Mouse (Mus musculus): ENCODE measurements around the gene Olfr113. TPM values are rescaled to one million over a fixed set of nuclear protein-coding genes. Genes with fewer than 3 reads are reported as not detected.
"Not testable (repeated sequence)": the region's sequence is repeated elsewhere in the genome, so short reads cannot be mapped to it uniquely, and the experiment has no call there.

The Olfr113 gene
- polyA plus RNA-seq, 2 experiments: not detected

GRCm38 (mm10) chr17:37543800-37544435 lies 33.5 kb downstream of the Olfr113 start:
- 51% methylated on average over 3 of the region's 3 CpGs for WGBS (ENCODE audit: insufficient replicate concordance)
- Histone ChIP-seq H3K27ac (no peak overlapping the region), H3K9me3 (ENCODE audit: control insufficient read depth, low read length) (no peaks in the 10 kb centered on the region), H3K36me3 (replicated peaks; ENCODE audit: control insufficient read depth, insufficient read depth, low read depth) (no peaks in the 10 kb centered on the region), H3K9ac (replicated peaks) (no peak overlapping the region), H3K4me3 (ENCODE audit: insufficient read depth in 1 of 2, low read depth in 2 of 2, low read length in 2 of 2) (no peak overlapping the region), H3K4me2 (ENCODE audit: low read depth) (no peak overlapping the region), H3K27me3 (ENCODE audit: control insufficient read depth, insufficient read depth, low read length) (no peaks in the 10 kb centered on the region), H3K4me1 (replicated peaks; ENCODE audit: control insufficient read depth in 2 of 2, insufficient read depth in 2 of 2, low read length in 1 of 2) (no peaks in the 10 kb centered on the region)
- ATAC-seq (ENCODE audit: insufficient read depth) (no peak), DNase-seq (ENCODE audit: low read depth in 3 of 3, low spot score in 3 of 3) (no peak)
- TF ChIP-seq CTCF (IDR thresholded peaks at IDR 0.05; ENCODE audit: low read depth) (no peak), EP300 (IDR thresholded peaks at IDR 0.05; ENCODE audit: low read depth) (no peak)

DNA sequence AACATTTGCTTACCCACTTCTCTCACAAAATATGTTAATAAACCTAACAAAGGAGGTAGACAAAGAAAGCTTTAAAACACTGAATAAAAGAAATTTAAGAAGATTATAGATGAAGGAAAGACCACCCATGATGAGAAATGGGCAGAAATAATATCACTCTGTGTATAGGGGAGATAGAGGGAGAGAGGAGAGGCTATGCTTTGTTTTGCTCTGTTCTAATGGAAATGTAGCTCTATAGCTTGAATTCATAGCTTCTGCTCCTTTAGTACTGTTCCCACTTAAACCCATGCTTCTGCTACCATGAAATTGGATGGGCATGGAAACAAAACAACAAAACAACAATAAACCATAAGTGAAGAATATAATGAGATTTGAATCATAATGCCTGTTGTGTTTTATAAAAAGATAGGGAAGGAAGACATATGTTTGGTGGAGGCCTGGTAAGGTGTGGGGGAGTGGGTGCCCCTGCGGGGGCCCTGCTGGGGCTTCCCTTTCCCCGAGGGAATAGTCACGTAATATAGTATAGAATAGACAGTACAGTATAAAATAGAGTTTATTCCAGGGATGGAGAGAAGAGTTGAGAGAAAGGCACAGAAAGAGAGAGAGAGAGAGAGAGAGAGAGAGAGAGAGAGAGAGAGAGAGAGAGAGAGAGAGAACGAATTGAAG lies 35.9 kb downstream of the Olfr113 start:
- H3K4me2 ChIP-seq (ENCODE audit: low read depth): no peak overlapping the region
- 57% methylated on average over 4 of the region's 4 CpGs for WGBS (ENCODE audit: insufficient replicate concordance)

GRCm38 (mm10) chr17:37538416-37538815 lies 39.0 kb downstream of the Olfr113 start:
- H3K4me3 ChIP-seq (ENCODE audit: insufficient read depth in 1 of 2, low read depth in 2 of 2, low read length in 2 of 2); H3K4me1 ChIP-seq (replicated peaks; ENCODE audit: control insufficient read depth in 2 of 2, insufficient read depth in 2 of 2, low read length in 1 of 2); H3K9ac ChIP-seq (replicated peaks); H3K27me3 ChIP-seq (ENCODE audit: control insufficient read depth, insufficient read depth, low read length); DNase-seq (ENCODE audit: low read depth in 3 of 3, low spot score in 3 of 3); ATAC-seq (ENCODE audit: insufficient read depth); H3K27ac ChIP-seq; H3K4me2 ChIP-seq (ENCODE audit: low read depth); H3K9me3 ChIP-seq (ENCODE audit: control insufficient read depth, low read length); H3K36me3 ChIP-seq (replicated peaks; ENCODE audit: control insufficient read depth, insufficient read depth, low read depth): not testable (repeated sequence)
- WGBS (ENCODE audit: insufficient replicate concordance): 7% methylated on average over 1 of the region's 1 CpGs

More for the DNA sequence above, 35.9 kb downstream of the Olfr113 start:
- DNase-seq (ENCODE audit: low read depth in 3 of 3, low spot score in 3 of 3) (no peak), ATAC-seq (ENCODE audit: insufficient read depth) (no peak)
- Histone ChIP-seq H3K4me3 (ENCODE audit: insufficient read depth in 1 of 2, low read depth in 2 of 2, low read length in 2 of 2) (no peak overlapping the region), H3K9ac (replicated peaks) (no peak overlapping the region), H3K27me3 (ENCODE audit: control insufficient read depth, insufficient read depth, low read length) (no peaks in the 10 kb centered on the region), H3K36me3 (replicated peaks; ENCODE audit: control insufficient read depth, insufficient read depth, low read depth) (no peaks in the 10 kb centered on the region), H3K9me3 (ENCODE audit: control insufficient read depth, low read length) (no peaks in the 10 kb centered on the region), H3K27ac (no peak overlapping the region), H3K4me1 (replicated peaks; ENCODE audit: control insufficient read depth in 2 of 2, insufficient read depth in 2 of 2, low read length in 1 of 2) (no peaks in the 10 kb centered on the region)
- no peak for TF ChIP-seq CTCF (IDR thresholded peaks at IDR 0.05; ENCODE audit: low read depth)
- no peak for TF ChIP-seq EP300 (IDR thresholded peaks at IDR 0.05; ENCODE audit: low read depth)

DNA sequence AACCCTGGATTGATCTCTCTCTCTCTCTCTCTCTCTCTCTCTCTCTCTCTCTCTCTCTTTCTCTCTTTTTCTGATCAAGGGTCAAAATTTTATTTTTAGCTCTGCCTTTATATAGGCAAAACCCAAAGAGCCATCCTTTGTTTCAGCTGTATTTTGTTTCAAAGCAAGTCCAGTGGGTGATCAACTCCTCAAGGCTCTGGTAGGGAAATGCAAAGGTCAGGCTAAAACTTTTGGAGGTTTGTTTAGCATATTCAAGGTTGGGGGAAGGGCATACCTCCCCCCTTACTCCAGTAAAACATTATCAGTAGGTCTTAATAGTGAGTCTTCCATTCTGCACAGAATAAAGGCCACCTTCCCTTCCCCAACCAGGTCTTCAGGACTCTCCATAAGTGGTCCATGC lies 42.3 kb downstream of the Olfr113 start:
- Histone ChIP-seq H3K9ac (replicated peaks) (no peak overlapping the region), H3K36me3 (replicated peaks; ENCODE audit: control insufficient read depth, insufficient read depth, low read depth) (no peaks in the 10 kb centered on the region), H3K27me3 (ENCODE audit: control insufficient read depth, insufficient read depth, low read length) (no peaks in the 10 kb centered on the region), H3K4me3 (ENCODE audit: insufficient read depth in 1 of 2, low read depth in 2 of 2, low read length in 2 of 2) (no peak overlapping the region), H3K27ac (no peak overlapping the region), H3K4me1 (replicated peaks; ENCODE audit: control insufficient read depth in 2 of 2, insufficient read depth in 2 of 2, low read length in 1 of 2) (no peaks in the 10 kb centered on the region), H3K4me2 (ENCODE audit: low read depth) (no peak overlapping the region), H3K9me3 (ENCODE audit: control insufficient read depth, low read length) (no peaks in the 10 kb centered on the region)
- no peak for TF ChIP-seq CTCF (IDR thresholded peaks at IDR 0.05; ENCODE audit: low read depth)
- TF ChIP-seq EP300 (IDR thresholded peaks at IDR 0.05; ENCODE audit: low read depth): no peak
- DNase-seq (ENCODE audit: low read depth in 3 of 3, low spot score in 3 of 3): no peak
- no peak for ATAC-seq (ENCODE audit: insufficient read depth)

DNA sequence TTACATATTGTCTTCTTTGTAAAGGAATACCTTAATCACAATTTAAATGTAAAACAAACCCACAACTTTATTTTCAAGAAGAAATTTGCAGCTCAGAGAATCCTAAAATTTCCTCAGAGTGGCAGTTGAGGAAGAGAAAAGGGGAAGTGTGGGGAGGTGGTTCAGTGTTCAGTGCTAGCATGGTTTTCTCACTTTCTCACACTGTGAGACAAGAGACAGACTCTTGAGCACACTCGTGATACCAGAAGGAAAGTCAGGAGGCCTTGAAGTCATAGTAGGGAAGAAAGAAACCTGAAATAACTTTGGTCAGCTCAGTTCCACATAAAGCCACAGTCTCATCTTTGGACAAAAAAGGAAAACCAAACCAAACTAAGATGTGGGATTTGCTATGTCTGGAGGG lies 52.0 kb downstream of the Olfr113 start:
- H3K27ac ChIP-seq; H3K4me3 ChIP-seq (ENCODE audit: insufficient read depth in 1 of 2, low read depth in 2 of 2, low read length in 2 of 2); H3K36me3 ChIP-seq (replicated peaks; ENCODE audit: control insufficient read depth, insufficient read depth, low read depth); H3K4me2 ChIP-seq (ENCODE audit: low read depth); H3K9me3 ChIP-seq (ENCODE audit: control insufficient read depth, low read length); H3K9ac ChIP-seq (replicated peaks); H3K27me3 ChIP-seq (ENCODE audit: control insufficient read depth, insufficient read depth, low read length); H3K4me1 ChIP-seq (replicated peaks; ENCODE audit: control insufficient read depth in 2 of 2, insufficient read depth in 2 of 2, low read length in 1 of 2); ATAC-seq (ENCODE audit: insufficient read depth); DNase-seq (ENCODE audit: low read depth in 3 of 3, low spot score in 3 of 3): not testable (repeated sequence)
- WGBS (ENCODE audit: insufficient replicate concordance): 17% methylated on average over 1 of the region's 1 CpGs

- DNase-seq (ENCODE audit: low read depth in 3 of 3, low spot score in 3 of 3); H3K36me3 ChIP-seq (replicated peaks; ENCODE audit: control insufficient read depth, insufficient read depth, low read depth); H3K4me3 ChIP-seq (ENCODE audit: insufficient read depth in 1 of 2, low read depth in 2 of 2, low read length in 2 of 2): not testable (repeated sequence)
Observed at GRCm38 (mm10) chr17:37524612-37525011, 52.9 kb downstream of the Olfr113 start.

More at GRCm38 (mm10) chr17:37524612-37525011, 52.9 kb downstream of the Olfr113 start:
- H3K27ac ChIP-seq; ATAC-seq (ENCODE audit: insufficient read depth); H3K4me1 ChIP-seq (replicated peaks; ENCODE audit: control insufficient read depth in 2 of 2, insufficient read depth in 2 of 2, low read length in 1 of 2); H3K27me3 ChIP-seq (ENCODE audit: control insufficient read depth, insufficient read depth, low read length); H3K9me3 ChIP-seq (ENCODE audit: control insufficient read depth, low read length); H3K9ac ChIP-seq (replicated peaks); H3K4me2 ChIP-seq (ENCODE audit: low read depth): not testable (repeated sequence)
